Mouse (Mus musculus): Measurements from ENCODE around the gene Chchd2. TPM values are rescaled to one million over a fixed set of nuclear protein-coding genes. Genes with fewer than 3 reads are reported as not detected.
A peak's percentile ranks its signal among the peaks of the same experiment; 100 is the strongest.

The Chchd2 gene
- polyA plus RNA-seq, 1 experiment from 2014 or later = 686 TPM

- no peaks in the 10 kb centered on the region for H3K4me1 ChIP-seq (ENCODE audit: insufficient read depth, low read depth, low read length)
- H3K27me3 ChIP-seq (replicated peaks; ENCODE audit: insufficient read depth, low read length) = no peaks in the 10 kb centered on the region
- DNase-seq (ENCODE audit: low spot score) = no peak
- ATAC-seq = no peak
- no peak overlapping the region for H3K4me3 ChIP-seq (ENCODE audit: low read depth, low read length)
- H3K36me3 ChIP-seq (ENCODE audit: insufficient read depth, low read length) = no peaks in the 10 kb centered on the region
- no peaks in the 10 kb centered on the region for H3K9me3 ChIP-seq (ENCODE audit: low read length)
- WGBS = 87% methylated on average over 19 of the region's 19 CpGs
- no peak overlapping the region for H3K4me2 ChIP-seq (replicated peaks; ENCODE audit: low read depth, low read length)
- no peak overlapping the region for H3K27ac ChIP-seq (ENCODE audit: low read length)
- H3K9ac ChIP-seq (replicated peaks; ENCODE audit: low read depth) = no peak overlapping the region
- TF ChIP-seq EP300 (IDR thresholded peaks at IDR 0.05) (no peak), CTCF (IDR thresholded peaks at IDR 0.05) (no peak)
Observed at GRCm38 (mm10) chr5:129869238-129869995, 17.9 kb downstream of the Chchd2 start.

DNA sequence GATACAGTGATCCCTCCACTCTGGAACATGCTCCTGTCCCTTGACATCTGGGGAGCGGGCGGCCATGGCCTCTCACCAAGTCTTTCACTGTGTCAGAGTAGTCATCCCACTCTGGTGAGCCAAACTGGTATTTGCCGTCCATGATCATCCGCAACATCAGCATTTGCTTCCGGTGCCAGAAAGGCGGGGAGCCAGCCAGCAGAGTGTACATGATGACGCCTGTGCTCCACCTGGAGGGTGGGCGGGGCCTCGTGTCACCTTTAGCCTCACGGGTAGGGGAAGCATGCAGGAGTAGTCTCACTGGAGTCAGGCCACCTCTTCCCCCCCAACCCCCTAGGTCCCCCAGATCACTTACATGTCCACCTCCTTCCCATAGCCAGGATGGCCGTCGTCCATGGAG lies 21.4 kb downstream of the Chchd2 start:
- Histone ChIP-seq H3K36me3 (ENCODE audit: insufficient read depth, low read length) (no peaks in the 10 kb centered on the region; the same call in 1 of the 2 replicates), H3K4me1 (ENCODE audit: insufficient read depth, low read depth, low read length) (no peaks in the 10 kb centered on the region), H3K9me3 (ENCODE audit: low read length) (no peaks in the 10 kb centered on the region), H3K9ac (replicated peaks; ENCODE audit: low read depth) (no peak overlapping the region), H3K27me3 (replicated peaks; ENCODE audit: insufficient read depth, low read length) (no peaks in the 10 kb centered on the region), H3K4me3 (ENCODE audit: low read depth, low read length) (no peak overlapping the region), H3K27ac (ENCODE audit: low read length) (no peak overlapping the region), H3K4me2 (replicated peaks; ENCODE audit: low read depth, low read length) (no peak overlapping the region)
- 78% methylated on average over 12 of the region's 12 CpGs for WGBS
- no peak for ATAC-seq
- TF ChIP-seq CTCF (IDR thresholded peaks at IDR 0.05) (no peak), EP300 (IDR thresholded peaks at IDR 0.05) (no peak)
- DNase-seq (ENCODE audit: low spot score) = no peak

- Histone ChIP-seq H3K36me3 (ENCODE audit: insufficient read depth, low read length) (no peaks in the 10 kb centered on the region; the same call in 1 of the 2 replicates), H3K4me3 (ENCODE audit: low read depth, low read length) (no peak overlapping the region), H3K27me3 (replicated peaks; ENCODE audit: insufficient read depth, low read length) (no peaks in the 10 kb centered on the region), H3K9ac (replicated peaks; ENCODE audit: low read depth) (no peak overlapping the region), H3K27ac (ENCODE audit: low read length) (no peak overlapping the region), H3K9me3 (ENCODE audit: low read length) (no peaks in the 10 kb centered on the region), H3K4me1 (ENCODE audit: insufficient read depth, low read depth, low read length) (no peaks in the 10 kb centered on the region), H3K4me2 (replicated peaks; ENCODE audit: low read depth, low read length) (no peak overlapping the region)
- TF ChIP-seq EP300 (IDR thresholded peaks at IDR 0.05) = no peak
- TF ChIP-seq CTCF (IDR thresholded peaks at IDR 0.05) = peak; percentile 59
- peak; percentile 34 for DNase-seq (ENCODE audit: low spot score)
- 10% methylated on average over 18 of the region's 18 CpGs for WGBS
- ATAC-seq = no peak
Observed at GRCm38 (mm10) chr5:129864467-129864866, 22.8 kb downstream of the Chchd2 start.

DNA sequence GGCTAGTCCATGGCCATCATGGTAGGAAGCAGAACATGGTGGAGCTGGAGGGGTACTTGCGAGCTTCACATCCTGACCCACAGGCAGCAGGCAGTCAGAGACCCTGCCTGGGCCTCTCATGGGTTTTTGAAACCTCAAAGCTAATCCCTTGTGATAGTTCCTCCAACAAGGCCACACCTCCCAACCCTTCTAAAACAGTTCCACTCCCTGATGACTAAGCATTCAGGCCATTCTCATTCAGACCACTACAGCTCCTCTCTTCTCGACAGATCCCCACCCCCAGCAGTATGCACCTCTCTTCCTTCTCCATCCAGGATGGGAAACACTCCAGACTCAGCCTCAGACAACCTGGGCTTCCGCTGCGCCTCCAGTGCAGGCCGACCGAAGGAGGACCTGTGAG lies 24.9 kb downstream of the Chchd2 start:
- no peaks in the 10 kb centered on the region; the same call in 1 of the 2 replicates for H3K36me3 ChIP-seq (ENCODE audit: insufficient read depth, low read length)
- TF ChIP-seq EP300 (IDR thresholded peaks at IDR 0.05) (no peak), CTCF (IDR thresholded peaks at IDR 0.05) (no peak)
- H3K4me1 ChIP-seq (ENCODE audit: insufficient read depth, low read depth, low read length) = no peaks in the 10 kb centered on the region
- 94% methylated on average over 6 of the region's 6 CpGs for WGBS
- DNase-seq (ENCODE audit: low spot score) (no peak), ATAC-seq (no peak)
- no peak overlapping the region for H3K4me3 ChIP-seq (ENCODE audit: low read depth, low read length)
- H3K9ac ChIP-seq (replicated peaks; ENCODE audit: low read depth) = no peak overlapping the region
- H3K27me3 ChIP-seq (replicated peaks; ENCODE audit: insufficient read depth, low read length) = no peaks in the 10 kb centered on the region
- no peaks in the 10 kb centered on the region for H3K9me3 ChIP-seq (ENCODE audit: low read length)
- no peak overlapping the region for H3K4me2 ChIP-seq (replicated peaks; ENCODE audit: low read depth, low read length)
- no peak overlapping the region for H3K27ac ChIP-seq (ENCODE audit: low read length)

GRCm38 (mm10) chr5:129856414-129856813 lies 30.9 kb downstream of the Chchd2 start:
- no peak for ATAC-seq

GRCm38 (mm10) chr5:129855163-129855562 lies 32.1 kb downstream of the Chchd2 start:
- DNase-seq (ENCODE audit: low spot score) = no peak
- H3K36me3 ChIP-seq (ENCODE audit: insufficient read depth, low read length) = no peaks in the 10 kb centered on the region
- ATAC-seq = no peak
- TF ChIP-seq EP300 (IDR thresholded peaks at IDR 0.05) = no peak
- no peak for TF ChIP-seq CTCF (IDR thresholded peaks at IDR 0.05)
- no peak overlapping the region for H3K4me3 ChIP-seq (ENCODE audit: low read depth, low read length)
- H3K27me3 ChIP-seq (replicated peaks; ENCODE audit: insufficient read depth, low read length) = no peaks in the 10 kb centered on the region
- H3K4me2 ChIP-seq (replicated peaks; ENCODE audit: low read depth, low read length) = no peak overlapping the region
- 56% methylated on average over 5 of the region's 5 CpGs for WGBS
- no peaks in the 10 kb centered on the region for H3K4me1 ChIP-seq (ENCODE audit: insufficient read depth, low read depth, low read length)
- H3K9ac ChIP-seq (replicated peaks; ENCODE audit: low read depth) = no peak overlapping the region
- no peaks in the 10 kb centered on the region for H3K9me3 ChIP-seq (ENCODE audit: low read length)
- H3K27ac ChIP-seq (ENCODE audit: low read length) = no peak overlapping the region

More at GRCm38 (mm10) chr5:129856414-129856813, 30.9 kb downstream of the Chchd2 start:
- Histone ChIP-seq H3K9me3 (ENCODE audit: low read length) (no peaks in the 10 kb centered on the region), H3K9ac (replicated peaks; ENCODE audit: low read depth) (no peak overlapping the region), H3K4me1 (ENCODE audit: insufficient read depth, low read depth, low read length) (no peaks in the 10 kb centered on the region), H3K27me3 (replicated peaks; ENCODE audit: insufficient read depth, low read length) (no peaks in the 10 kb centered on the region), H3K36me3 (ENCODE audit: insufficient read depth, low read length) (no peaks in the 10 kb centered on the region), H3K4me2 (replicated peaks; ENCODE audit: low read depth, low read length) (no peak overlapping the region), H3K4me3 (ENCODE audit: low read depth, low read length) (no peak overlapping the region), H3K27ac (ENCODE audit: low read length) (no peak overlapping the region)
- WGBS = 84% methylated on average over 5 of the region's 5 CpGs
- no peak for DNase-seq (ENCODE audit: low spot score)
- TF ChIP-seq EP300 (IDR thresholded peaks at IDR 0.05) (no peak), CTCF (IDR thresholded peaks at IDR 0.05) (no peak; the same call in 1 of the 2 replicates)

All from lung, postnatal 0 days (tissue).